Mouse (Mus musculus) spleen, adult 2 months (tissue): ENCODE results near the gene Calm2.

Experiments
- CTCF ChIP-seq: fragments of 200-500 bp; IDR thresholded peaks from 2 replicates; pipeline ENCODE4 v1.5.1; 2011; ENCODE audit warnings: mild to moderate bottlenecking, inconsistent platforms; ENCODE audit not compliant: insufficient read depth, insufficient read length, insufficient replicate concordance; ENCODE audit errors: extremely low read depth
- POLR2A ChIP-seq: fragments of 200-500 bp; IDR thresholded peaks from 2 replicates; pipeline ENCODE4 v1.6.1; 2011; ENCODE audit warnings: low read depth, low read length, inconsistent platforms

- no peak for TF ChIP-seq CTCF
- no peak for TF ChIP-seq POLR2A
Measured at GRCm38 (mm10) chr17:87472879-87473278, 26.1 kb upstream of the Calm2 start.
